Mouse (Mus musculus): Measurements from ENCODE around the gene Olfr1370. TPM values are rescaled to one million over a fixed set of nuclear protein-coding genes. Genes with fewer than 3 reads are reported as not detected.
A peak's percentile ranks its signal among the peaks of the same experiment; 100 is the strongest.

Olfr1370 gene
- total and polyA plus RNA-seq, 2 experiments = not detected

- Histone ChIP-seq H3K27ac (replicated peaks; ENCODE audit: insufficient read depth, low read depth, low read length) (peak overlapping the region; percentile 17), H3K36me3 (ENCODE audit: control insufficient read depth, insufficient read depth, low read length) (no peaks in the 10 kb centered on the region), H3K27me3 (ENCODE audit: control insufficient read depth, insufficient read depth, low read length) (no peaks in the 10 kb centered on the region), H3K4me3 (ENCODE audit: insufficient read depth, low read depth, low read length) (no peak overlapping the region), H3K79me2 (ENCODE audit: control insufficient read depth, insufficient read depth, low read length) (no peaks in the 10 kb centered on the region), H3K4me1 (ENCODE audit: control insufficient read depth, insufficient read depth, low read length) (peaks cover 6% of the 10 kb centered on the region), H3K9ac (ENCODE audit: low read depth, low read length) (no peak overlapping the region)
- TF ChIP-seq CTCF (IDR thresholded peaks at IDR 0.05; ENCODE audit: low read depth, low read length) = no peak
- no peak for TF ChIP-seq POLR2A (IDR thresholded peaks at IDR 0.05; ENCODE audit: extremely low read depth, insufficient read depth, low read length)
- WGBS = 20% methylated on average over 5 of the region's 5 CpGs
- peak; percentile 78 for DNase-seq (ENCODE audit: extremely low read depth, low read depth, low spot score)
Observed at GRCm38 (mm10) chr13:21024831-21025230, 49.9 kb downstream of the Olfr1370 start.

Other genes with a start within 250 kb of the Olfr1370 start
- not detected in 2 replicates for gene Olfr1369-ps1, start 36.5 kb upstream of the Olfr1370 start, total RNA-seq (2014; rRNA removed)
- gene Olfr1369-ps1, start 36.5 kb upstream of the Olfr1370 start, polyA plus RNA-seq (2012; rRNA removed) = not detected in 2 replicates
- not detected in 2 replicates for gene Olfr263, start 54.7 kb upstream of the Olfr1370 start, total RNA-seq (2014; rRNA removed)
- gene Olfr263, start 54.7 kb upstream of the Olfr1370 start, polyA plus RNA-seq (2012; rRNA removed) = not detected in 2 replicates
- gene Olfr1368, start 70.9 kb upstream of the Olfr1370 start, total RNA-seq (2014; rRNA removed) = not detected in 2 replicates
- gene Olfr1368, start 70.9 kb upstream of the Olfr1370 start, polyA plus RNA-seq (2012; rRNA removed) = not detected in 2 replicates
- gene Trim27, start 104.5 kb upstream of the Olfr1370 start, total RNA-seq (2014; rRNA removed) = 9.4 and 16.4 TPM in 2 replicates
- 33.9 and 39.5 TPM in 2 replicates for gene Trim27, start 104.5 kb upstream of the Olfr1370 start, polyA plus RNA-seq (2012; rRNA removed)
- gene Gpx5, start 217.8 kb upstream of the Olfr1370 start, total RNA-seq (2014; rRNA removed) = not detected in 2 replicates
- not detected in 2 replicates for gene Gpx5, start 217.8 kb upstream of the Olfr1370 start, polyA plus RNA-seq (2012; rRNA removed)
- 0.27 and 1.0 TPM in 2 replicates for gene Gpx6, start 237.2 kb upstream of the Olfr1370 start, total RNA-seq (2014; rRNA removed)
- 0.55 and 0.70 TPM in 2 replicates for gene Gpx6, start 237.2 kb upstream of the Olfr1370 start, polyA plus RNA-seq (2012; rRNA removed)

Data from liver, adult 2 months (tissue).